ENCODE assay signal across 8 mouse cellular contexts in the genomic region with DNA sequence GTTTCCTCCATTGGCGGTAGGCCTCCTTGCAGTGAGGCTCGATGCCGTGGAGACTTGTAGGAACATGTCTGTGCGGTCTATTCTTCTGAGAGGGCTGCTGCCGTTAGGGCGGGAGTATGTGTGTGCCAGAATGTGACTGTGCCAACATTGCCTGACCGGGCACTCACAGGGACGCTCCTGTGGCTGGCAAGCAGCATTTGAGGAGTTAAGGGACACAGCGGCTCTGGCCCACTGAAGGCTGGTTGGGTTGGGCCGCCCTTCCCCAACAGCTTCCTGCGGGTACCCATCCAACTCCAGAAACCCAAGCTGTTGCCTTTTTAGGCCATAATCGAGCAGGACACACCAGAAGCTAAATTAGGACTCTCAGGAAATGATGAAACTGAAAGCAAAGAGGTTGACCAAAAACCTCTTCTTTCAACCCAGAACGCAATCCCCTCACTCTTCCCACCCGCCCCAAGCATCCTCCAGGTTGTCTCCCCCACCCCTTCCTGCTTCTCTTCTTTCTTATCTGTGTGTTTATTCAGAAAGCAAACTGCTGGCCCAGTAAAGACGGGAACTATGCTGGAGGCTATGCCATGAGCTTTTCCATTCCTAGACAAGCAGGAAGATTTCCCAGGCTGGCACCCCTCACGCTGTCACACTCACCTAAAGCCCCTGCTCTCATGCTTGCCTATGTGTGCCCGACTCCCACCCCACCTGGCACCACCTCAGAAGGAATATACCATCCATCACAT. TPM values are rescaled to one million over a fixed set of nuclear protein-coding genes. Genes with fewer than 3 reads are reported as not detected.
DNase-seq lines count a peak whose midpoint lies in the region; ATAC-seq and TF ChIP-seq lines count a peak whose summit lies in the region.

No protein-coding gene starts in this region.

- 51% methylated on average over 17 of the region's 17 CpGs for WGBS in kidney, postnatal 0 days

- H3K9ac ChIP-seq in kidney, postnatal 0 days (ENCODE audit: low read depth, low read length): no peak overlapping the region

- peaks cover 72% of the 10 kb centered on the region for H3K4me1 ChIP-seq in kidney, postnatal 0 days (replicated peaks; ENCODE audit: insufficient read depth, low read length)
- peaks cover 100% of the 10 kb centered on the region for H3K4me1 ChIP-seq in megakaryocyte, embryonic 14.5 days

- peak overlapping the region; percentile 16; the same call in 1 of the 2 replicates for H3K4me2 ChIP-seq in kidney, postnatal 0 days (ENCODE audit: low read length)

- no peaks in the 10 kb centered on the region for H3K27me3 ChIP-seq in kidney, postnatal 0 days (ENCODE audit: insufficient read depth, low read length)
- no peaks in the 10 kb centered on the region for H3K27me3 ChIP-seq in megakaryocyte, embryonic 14.5 days (replicated peaks)

- peak overlapping the region; percentile 75 for H3K27ac ChIP-seq in left cerebral cortex, adult 2 months
- H3K27ac ChIP-seq in kidney, postnatal 0 days: peak overlapping the region; percentile 76

- no peak for TF ChIP-seq CTCF in left cerebral cortex, adult 2 months (IDR thresholded peaks at IDR 0.05)
- TF ChIP-seq CTCF in kidney, postnatal 0 days (IDR thresholded peaks at IDR 0.05; ENCODE audit: low read depth): no peak

- H3K36me3 ChIP-seq in kidney, postnatal 0 days (ENCODE audit: insufficient read depth, low read length): peaks cover 17% of the 10 kb centered on the region
- H3K36me3 ChIP-seq in megakaryocyte, embryonic 14.5 days (replicated peaks; ENCODE audit: low read length): peaks cover 99% of the 10 kb centered on the region

- H3K4me3 ChIP-seq in left cerebral cortex, adult 2 months: no peak overlapping the region
- H3K4me3 ChIP-seq in kidney, postnatal 0 days (replicated peaks; ENCODE audit: low read depth, low read length): no peak overlapping the region
- H3K4me3 ChIP-seq in megakaryocyte, embryonic 14.5 days (replicated peaks): peak overlapping the region; percentile 89

- H3K9me3 ChIP-seq in kidney, postnatal 0 days (replicated peaks; ENCODE audit: low read length): no peaks in the 10 kb centered on the region
- H3K9me3 ChIP-seq in megakaryocyte, embryonic 14.5 days: no peaks in the 10 kb centered on the region

- DNase-seq in left cerebral cortex, adult 2 months (ENCODE audit: extremely low spot score in 1 of 2, low spot score in 2 of 2): no peak
- no peak for DNase-seq in left cerebral cortex, postnatal 36 days (ENCODE audit: low spot score in 2 of 2)
- peak; percentile 90 for DNase-seq in brain, adult 2 months (ENCODE audit: low read depth, low spot score)
- peak; percentile 98 for DNase-seq in heart, adult 11 months
- DNase-seq in kidney, postnatal 0 days (ENCODE audit: low spot score): peak; percentile 39
- DNase-seq in embryo, embryonic 11 days: no peak
- no peak for DNase-seq in frontal cortex, postnatal 25 days (ENCODE audit: low spot score in 2 of 2)

- no peak for ATAC-seq in kidney, postnatal 0 days (replicated peaks; ENCODE audit: low FRiP score, low read depth)

- intact Hi-C loops in left cerebral cortex, adult 2 months (cut with DNase I): no loop called here
- intact Hi-C loops in left cerebral cortex, postnatal 36 days (cut with DNase I): no loop called here

RNA-seq across cellular contexts. Expression of gene Myh9, which starts 25.9 kb away (rescaled TPM):
- total RNA-seq in left cerebral cortex, adult 2 months (2021): 10 to 100 TPM; 81.2 to 91.4 TPM
- total RNA-seq in left cerebral cortex, postnatal 36 days (2021): 10 to 100 TPM; 58.0 to 77.6 TPM
- polyA plus RNA-seq in kidney, postnatal 0 days (2015; fragmentation: Nextera tagmentation; extraction: Ambion mirVana): 52.9 and 57.2 TPM in 2 replicates
- 1,439 and 1,641 TPM in 2 replicates for polyA plus RNA-seq in megakaryocyte, embryonic 14.5 days (2012; ENCODE audit: insufficient read depth, low replicate concordance)

RNA-seq across cellular contexts. Expression of gene Apol8, which starts 59.2 kb away (rescaled TPM):
- 1 to 10 TPM; 5.1 to 5.8 TPM for total RNA-seq in left cerebral cortex, adult 2 months (2021)
- 1 to 10 TPM; 4.0 TPM for total RNA-seq in left cerebral cortex, postnatal 36 days (2021)
- polyA plus RNA-seq in kidney, postnatal 0 days (2015; fragmentation: Nextera tagmentation; extraction: Ambion mirVana): not detected in 2 replicates
- 0.82 and 2.7 TPM in 2 replicates for polyA plus RNA-seq in megakaryocyte, embryonic 14.5 days (2012; ENCODE audit: insufficient read depth, low replicate concordance)

Comparison
In these comparisons a context has a peak if more than half of its experiments do, and no peak if none do; other contexts are left out.
1. DNase-seq: peak in brain, adult 2 months (single experiment), heart, adult 11 months (single experiment) and kidney, postnatal 0 days (single experiment); none in left cerebral cortex, adult 2 months (0 of 2), left cerebral cortex, postnatal 36 days (0 of 2), embryo, embryonic 11 days (single experiment) and frontal cortex, postnatal 25 days (0 of 2).